Comparison of ENCODE assay signal across 8 mouse cellular contexts in genomic region chr8:119384478-119384877, GRCm38 (mm10). TPM values are rescaled to one million over a fixed set of nuclear protein-coding genes. Genes with fewer than 3 reads are reported as not detected.
A peak's percentile ranks its signal among the peaks of the same experiment; 100 is the strongest.
DNase-seq lines count a peak whose midpoint lies in the region; ATAC-seq and TF ChIP-seq lines count a peak whose summit lies in the region.

No protein-coding gene starts in this region.

- no peaks in the 10 kb centered on the region for H3K9me3 ChIP-seq in forebrain, embryonic 13.5 days (replicated peaks)

- peak; percentile 85 for DNase-seq in 416B (ENCODE audit: low read depth)
- DNase-seq in brain, embryonic 18.5 days (ENCODE audit: low read depth, low spot score) = peak; percentile 69
- peak; percentile 78 for DNase-seq in kidney, adult 2 months
- DNase-seq in left cerebral cortex, postnatal 4 days = peak; percentile 68
- peak; percentile 46 for DNase-seq in retina, adult 2 months (ENCODE audit: low read depth, low spot score)
- peak; percentile 73 for DNase-seq in thymus, postnatal 4 days

- H3K4me2 ChIP-seq in forebrain, embryonic 13.5 days = no peak overlapping the region

- TF ChIP-seq POLR2A in kidney, adult 2 months (IDR thresholded peaks at IDR 0.05; ENCODE audit: low read depth, low read length) = no peak

- peak; percentile 71 for ATAC-seq in CD4-positive, CD25-positive, alpha-beta regulatory T cell, adult 4 months
- ATAC-seq in forebrain, embryonic 13.5 days = peak; percentile 24; the same call in 1 of the 2 replicates

- 24% methylated on average over 10 of the region's 10 CpGs for WGBS in forebrain, embryonic 13.5 days
- 16% methylated on average over 10 of the region's 10 CpGs for WGBS in kidney, adult 2 months

- TF ChIP-seq CTCF in kidney, adult 2 months (conservative IDR thresholded peaks at IDR 0.05; ENCODE audit: insufficient read depth, insufficient read length, low read depth, low read length) = peak; percentile 45

- no peak overlapping the region for H3K9ac ChIP-seq in forebrain, embryonic 13.5 days

- H3K27me3 ChIP-seq in forebrain, embryonic 13.5 days = peaks cover 3% of the 10 kb centered on the region; the same call in 1 of the 2 replicates
- no peaks in the 10 kb centered on the region for H3K27me3 ChIP-seq in kidney, adult 2 months (replicated peaks; ENCODE audit: control insufficient read depth, insufficient read depth, low read length)

- no peak overlapping the region for H3K4me3 ChIP-seq in forebrain, embryonic 13.5 days
- no peak overlapping the region for H3K4me3 ChIP-seq in kidney, adult 2 months (ENCODE audit: insufficient read depth, low read depth, low read length)

- no peaks in the 10 kb centered on the region for H3K36me3 ChIP-seq in forebrain, embryonic 13.5 days (ENCODE audit: poor library complexity, severe bottlenecking)
- no peaks in the 10 kb centered on the region for H3K36me3 ChIP-seq in kidney, adult 2 months (ENCODE audit: control insufficient read depth, insufficient read depth, low read length)

- no peak overlapping the region for H3K27ac ChIP-seq in forebrain, embryonic 13.5 days
- no peak overlapping the region for H3K27ac ChIP-seq in kidney, adult 2 months (ENCODE audit: insufficient read depth, low read depth, low read length)

- intact Hi-C loops in left cerebral cortex, postnatal 4 days (cut with DNase I) = loop anchor here (10.0 kb wide), 1 partner anchor 1750 kb away; no protein-coding TSS in a partner anchor

- H3K4me1 ChIP-seq in forebrain, embryonic 13.5 days = no peaks in the 10 kb centered on the region
- H3K4me1 ChIP-seq in kidney, adult 2 months (ENCODE audit: control insufficient read depth, insufficient read depth, low read length) = no peaks in the 10 kb centered on the region

RNA-seq across cellular contexts. Expression of gene Mlycd, which starts 10.2 kb away (rescaled TPM):
- polyA plus RNA-seq in CD4-positive, CD25-positive, alpha-beta regulatory T cell, adult 4 months (2017; shearing (Covaris generic)) = 1 to 10 TPM; 4.5 to 5.6 TPM
- 11.0 and 11.1 TPM in 2 replicates for polyA plus RNA-seq in forebrain, embryonic 13.5 days (2015; fragmentation: Nextera tagmentation; extraction: Ambion mirVana)
- 48.2 and 55.6 TPM in 2 replicates for polyA plus RNA-seq in kidney, adult 2 months (2012; rRNA removed)
- 10 to 100 TPM; 19.3 to 21.5 TPM for total RNA-seq in left cerebral cortex, postnatal 4 days (2021)

RNA-seq across cellular contexts. Expression of gene Hsbp1, which starts 40.2 kb away (rescaled TPM):
- polyA plus RNA-seq in CD4-positive, CD25-positive, alpha-beta regulatory T cell, adult 4 months (2017; shearing (Covaris generic)) = 100 to 1,000 TPM; 174 to 236 TPM
- 465 and 467 TPM in 2 replicates for polyA plus RNA-seq in forebrain, embryonic 13.5 days (2015; fragmentation: Nextera tagmentation; extraction: Ambion mirVana)
- polyA plus RNA-seq in kidney, adult 2 months (2012; rRNA removed) = 161 and 203 TPM in 2 replicates
- total RNA-seq in left cerebral cortex, postnatal 4 days (2021) = 100 to 1,000 TPM; 443 to 507 TPM

RNA-seq across cellular contexts. Expression of gene Osgin1, which starts 49.4 kb away (rescaled TPM):
- 10 to 100 TPM; 16.7 to 26.0 TPM for polyA plus RNA-seq in CD4-positive, CD25-positive, alpha-beta regulatory T cell, adult 4 months (2017; shearing (Covaris generic))
- 0.14 and 0.37 TPM in 2 replicates for polyA plus RNA-seq in forebrain, embryonic 13.5 days (2015; fragmentation: Nextera tagmentation; extraction: Ambion mirVana)
- polyA plus RNA-seq in kidney, adult 2 months (2012; rRNA removed) = 115 and 194 TPM in 2 replicates
- under 1 TPM in 1 of 2 experiments, not detected in 1; 0.30 TPM for total RNA-seq in left cerebral cortex, postnatal 4 days (2021)

Comparison
In these comparisons a context has a peak if more than half of its experiments do, and no peak if none do; other contexts are left out.
1. RNA of gene Osgin1, which starts 49.4 kb away (polyA plus RNA-seq): 115 to 194 TPM in kidney, adult 2 months and 16.7 to 26.0 TPM in CD4-positive, CD25-positive, alpha-beta regulatory T cell, adult 4 months; 0.14 to 0.37 TPM in forebrain, embryonic 13.5 days; every median in the first group is over 10 times any median in the second.
2. Peak in every context shown above with its lines, with median percentiles within 50 percentile points of each other: DNase-seq.